Mouse (Mus musculus) heart, embryonic 11.5 days (tissue): ENCODE results near the gene Gm11985. TPM values are rescaled to one million over a fixed set of nuclear protein-coding genes. Genes with fewer than 3 reads are reported as not detected.

ENCODE experiments used
- ATAC-seq: fragments of 200-750 bp; cut with Nextera tagmentation; replicated peaks from 2 replicates; pipeline ENCODE4 v1.8.0; 2017; ENCODE audit warnings: moderate library complexity; ENCODE audit not compliant: insufficient number of reproducible peaks, low FRiP score, low TSS enrichment
- H3K27ac ChIP-seq: fragments of 300-500 bp; sonication (generic); 2 replicates; pipeline ENCODE4 v1.5.1; 2014; ENCODE audit warnings: mild to moderate bottlenecking, low read depth, low read length
- H3K27me3 ChIP-seq: fragments of 300-500 bp; sonication (generic); 2 replicates; pipeline ENCODE4 v1.6.1; 2014; ENCODE audit warnings: mild to moderate bottlenecking, low read length, mixed read lengths; ENCODE audit not compliant: control insufficient read depth, insufficient read depth
- H3K36me3 ChIP-seq: fragments of 300-500 bp; sonication (generic); 2 replicates; pipeline ENCODE4 v1.6.1; 2014; ENCODE audit warnings: mild to moderate bottlenecking, low read length, moderate library complexity, mixed read lengths; ENCODE audit not compliant: control insufficient read depth, insufficient read depth
- H3K4me1 ChIP-seq: fragments of 300-500 bp; sonication (generic); 2 replicates; pipeline ENCODE4 v1.6.1; 2014; ENCODE audit warnings: low read length; ENCODE audit not compliant: control insufficient read depth, insufficient read depth
- H3K4me2 ChIP-seq: fragments of 300-500 bp; sonication (generic); 2 replicates; pipeline ENCODE4 v1.6.1; 2014; ENCODE audit warnings: mild to moderate bottlenecking, moderate library complexity
- H3K4me3 ChIP-seq: fragments of 300-500 bp; sonication (generic); 2 replicates; pipeline ENCODE4 v1.5.1; 2014; ENCODE audit warnings: low read depth, low read length
- H3K9ac ChIP-seq: fragments of 300-500 bp; sonication (generic); 2 replicates; pipeline ENCODE4 v1.6.1; 2014; ENCODE audit warnings: mild to moderate bottlenecking, low read depth, low read length, moderate library complexity
- H3K9me3 ChIP-seq: fragments of 300-500 bp; sonication (generic); replicated peaks from 2 replicates; pipeline ENCODE4 v1.6.1; 2016; ENCODE audit warnings: low read length; ENCODE audit not compliant: control insufficient read depth
- WGBS: fragments of 180-500 bp; shearing (Covaris S2); extraction: QIAGEN DNeasy Blood & Tissue Kit; methylation state at CpG from one replicate; pipeline ENCODE4 v1.1.7; 2014; ENCODE audit not compliant: insufficient replicate concordance; 5-methylcytosine and 5-hydroxymethylcytosine counted together
- polyA plus RNA-seq: library from polyadenylated mRNA; unstranded; fragments of >200 nt; fragmentation: Nextera tagmentation; extraction: Ambion mirVana; gene quantifications from 2 replicates; pipeline ENCODE4 v1.2.1, GENCODE M21; 2014

The Gm11985 gene
- polyA plus RNA-seq, 1 experiment from 2014 or later: not detected

GRCm38 (mm10) chr11:7158196-7158595, 30.2 kb downstream of the Gm11985 start:
- no peak overlapping the region for H3K27ac ChIP-seq
- H3K4me2 ChIP-seq: no peak overlapping the region
- peaks cover 3% of the 10 kb centered on the region; the same call in 1 of the 2 replicates for H3K4me1 ChIP-seq
- H3K27me3 ChIP-seq: no peaks in the 10 kb centered on the region
- ATAC-seq: no peak
- no peaks in the 10 kb centered on the region for H3K36me3 ChIP-seq
- H3K4me3 ChIP-seq: no peak overlapping the region
- no peaks in the 10 kb centered on the region for H3K9me3 ChIP-seq
- WGBS: 84% methylated on average over 6 of the region's 6 CpGs
- H3K9ac ChIP-seq: no peak overlapping the region

DNA sequence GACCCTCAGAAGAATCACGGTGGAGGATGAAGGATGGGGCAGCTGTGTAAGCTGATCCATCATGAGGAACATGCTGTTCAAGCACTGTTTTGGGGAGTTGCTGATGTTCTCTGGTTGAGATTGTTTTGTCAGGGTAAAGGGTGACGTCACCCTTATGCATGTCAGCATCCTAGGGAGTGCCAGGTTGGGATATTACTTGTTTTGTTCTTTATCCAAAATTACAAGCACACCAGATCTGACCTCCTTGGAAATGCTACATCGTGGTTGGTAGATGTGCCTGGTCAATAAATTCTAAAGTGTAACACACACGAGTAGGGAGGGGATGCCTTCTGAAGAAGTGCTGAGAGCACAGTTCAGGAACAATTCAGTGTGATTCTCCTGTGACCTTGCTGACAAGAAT, 31.9 kb downstream of the Gm11985 start:
- Histone ChIP-seq H3K9ac (no peak overlapping the region), H3K36me3 (no peaks in the 10 kb centered on the region), H3K27me3 (no peaks in the 10 kb centered on the region), H3K4me1 (peaks cover 3% of the 10 kb centered on the region; the same call in 1 of the 2 replicates), H3K9me3 (no peaks in the 10 kb centered on the region), H3K4me3 (no peak overlapping the region), H3K4me2 (no peak overlapping the region), H3K27ac (no peak overlapping the region)
- ATAC-seq: no peak
- WGBS: 62% methylated on average over 4 of the region's 4 CpGs

GRCm38 (mm10) chr11:7153081-7153480, 35.3 kb downstream of the Gm11985 start:
- WGBS: 84% methylated on average over 8 of the region's 8 CpGs

GRCm38 (mm10) chr11:7152371-7152770, 36.0 kb downstream of the Gm11985 start:
- Histone ChIP-seq H3K36me3 (no peaks in the 10 kb centered on the region), H3K9ac (no peak overlapping the region), H3K27me3 (no peaks in the 10 kb centered on the region), H3K9me3 (no peaks in the 10 kb centered on the region), H3K4me3 (no peak overlapping the region), H3K4me2 (no peak overlapping the region), H3K27ac (no peak overlapping the region), H3K4me1 (no peaks in the 10 kb centered on the region)
- 94% methylated on average over 12 of the region's 12 CpGs for WGBS
- no peak for ATAC-seq

More at GRCm38 (mm10) chr11:7153081-7153480, 35.3 kb downstream of the Gm11985 start:
- H3K36me3 ChIP-seq: no peaks in the 10 kb centered on the region
- H3K4me3 ChIP-seq: no peak overlapping the region
- H3K4me1 ChIP-seq: no peaks in the 10 kb centered on the region
- no peaks in the 10 kb centered on the region for H3K9me3 ChIP-seq
- H3K4me2 ChIP-seq: no peak overlapping the region
- no peak for ATAC-seq
- H3K27me3 ChIP-seq: no peaks in the 10 kb centered on the region
- H3K27ac ChIP-seq: no peak overlapping the region
- H3K9ac ChIP-seq: no peak overlapping the region

DNA sequence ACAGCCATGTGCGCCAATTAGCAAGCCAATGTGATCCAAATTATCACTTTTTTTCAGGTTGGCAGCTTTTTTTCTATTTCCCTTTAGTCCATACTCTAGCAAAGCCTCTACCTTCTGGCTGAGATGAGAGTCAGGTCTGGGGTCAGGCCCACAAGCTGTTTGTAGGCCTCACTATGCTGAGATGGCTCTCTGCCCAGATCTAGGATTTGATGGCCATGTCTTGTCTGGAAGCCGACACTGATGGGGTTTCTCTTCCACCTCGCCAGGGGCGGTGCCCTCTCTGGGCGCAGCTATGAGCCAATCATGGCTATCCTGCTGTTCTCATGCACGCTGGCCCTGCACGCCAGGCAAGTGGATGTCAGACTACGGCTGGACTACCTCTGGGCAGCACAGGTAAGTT, 37.9 kb downstream of the Gm11985 start:
- H3K9me3 ChIP-seq: no peaks in the 10 kb centered on the region

DNA sequence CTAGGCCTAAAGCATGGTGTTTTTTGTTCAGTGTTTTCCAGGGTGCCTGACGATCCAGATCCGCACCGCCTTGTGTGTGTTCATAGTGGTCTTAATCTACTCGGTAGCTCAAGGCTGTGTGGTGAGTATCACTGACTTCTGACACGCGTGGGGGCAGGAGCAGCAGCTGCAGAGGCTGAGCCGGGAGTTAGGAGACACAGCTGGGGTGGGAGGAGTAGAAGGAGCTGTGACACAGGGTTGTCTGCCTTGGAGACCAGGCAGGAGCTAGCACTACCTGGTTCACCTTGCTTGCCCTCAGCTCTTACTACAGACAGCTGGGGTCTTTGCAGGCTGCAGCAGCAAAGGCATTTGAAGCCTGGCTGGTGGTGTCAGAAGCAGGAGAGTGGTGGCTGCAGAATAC, 38.9 kb downstream of the Gm11985 start:
- ATAC-seq: no peak
- no peaks in the 10 kb centered on the region for H3K27me3 ChIP-seq
- H3K4me2 ChIP-seq: no peak overlapping the region
- no peak overlapping the region for H3K27ac ChIP-seq
- H3K9ac ChIP-seq: no peak overlapping the region
- WGBS: 67% methylated on average over 7 of the region's 7 CpGs
- H3K9me3 ChIP-seq: no peaks in the 10 kb centered on the region
- no peaks in the 10 kb centered on the region for H3K36me3 ChIP-seq
- H3K4me3 ChIP-seq: no peak overlapping the region
- H3K4me1 ChIP-seq: no peaks in the 10 kb centered on the region

More for the DNA sequence above, 37.9 kb downstream of the Gm11985 start:
- Histone ChIP-seq H3K27me3 (no peaks in the 10 kb centered on the region), H3K36me3 (no peaks in the 10 kb centered on the region), H3K4me3 (no peak overlapping the region), H3K4me2 (no peak overlapping the region), H3K9ac (no peak overlapping the region), H3K4me1 (no peaks in the 10 kb centered on the region), H3K27ac (no peak overlapping the region)
- no peak for ATAC-seq
- WGBS: 90% methylated on average over 8 of the region's 8 CpGs

- no peak for ATAC-seq
- Histone ChIP-seq H3K9me3 (no peaks in the 10 kb centered on the region), H3K27ac (no peak overlapping the region), H3K4me3 (no peak overlapping the region), H3K9ac (no peak overlapping the region), H3K4me2 (no peak overlapping the region), H3K27me3 (no peaks in the 10 kb centered on the region), H3K36me3 (no peaks in the 10 kb centered on the region), H3K4me1 (peaks cover under 1% of the 10 kb centered on the region; the same call in 1 of the 2 replicates)
- 83% methylated on average over 7 of the region's 7 CpGs for WGBS
Observed at GRCm38 (mm10) chr11:7147945-7148344, 40.4 kb downstream of the Gm11985 start.

DNA sequence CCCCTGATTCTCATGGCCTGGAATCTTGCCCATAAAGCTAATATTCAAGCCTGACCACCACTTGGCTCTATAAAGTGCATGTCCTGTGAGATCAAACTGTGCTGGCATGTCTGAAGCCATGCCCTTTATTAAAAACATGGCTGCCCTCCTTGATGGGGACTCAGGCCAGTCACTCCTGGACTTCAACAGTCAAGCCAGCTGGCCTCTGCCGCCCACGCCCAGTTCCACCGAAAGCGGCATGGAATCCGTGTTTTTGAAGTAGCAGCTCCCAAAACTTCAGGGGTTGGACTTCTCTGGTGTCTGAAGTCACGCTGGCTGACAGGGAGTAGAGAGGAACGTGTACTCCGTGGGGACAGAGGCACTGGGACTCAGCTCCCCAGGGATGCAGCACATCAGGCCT, 40.8 kb downstream of the Gm11985 start:
- Histone ChIP-seq H3K36me3 (no peaks in the 10 kb centered on the region), H3K27ac (no peak overlapping the region), H3K27me3 (no peaks in the 10 kb centered on the region), H3K4me2 (no peak overlapping the region), H3K9ac (no peak overlapping the region), H3K4me3 (no peak overlapping the region), H3K9me3 (no peaks in the 10 kb centered on the region), H3K4me1 (peaks cover 4% of the 10 kb centered on the region; the same call in 1 of the 2 replicates)
- 88% methylated on average over 8 of the region's 8 CpGs for WGBS
- no peak for ATAC-seq

- Histone ChIP-seq H3K9ac (no peak overlapping the region), H3K4me1 (peaks cover 6% of the 10 kb centered on the region), H3K4me2 (no peak overlapping the region), H3K27ac (no peak overlapping the region), H3K27me3 (no peaks in the 10 kb centered on the region), H3K9me3 (no peaks in the 10 kb centered on the region), H3K4me3 (no peak overlapping the region), H3K36me3 (no peaks in the 10 kb centered on the region)
- no peak for ATAC-seq
- 61% methylated on average over 4 of the region's 4 CpGs for WGBS
Observed at GRCm38 (mm10) chr11:7145221-7145620, 43.1 kb downstream of the Gm11985 start.
